Mouse (Mus musculus) spleen, postnatal 4 days (tissue): Measurements from ENCODE around the gene Psenen.

Source experiments
- DNase-seq, 2 experiments: peaks; one replicate each; pipeline ENCODE4 v3.0.0; 2022; ENCODE audit warnings: low spot score in 2 of 2

The Psenen gene

GRCm38 (mm10) chr7:30588676-30589434 lies 25.4 kb upstream of the Psenen start, which contains the start of gene Kmt2b:
TSS of gene Kmt2b (minus strand) at chr7:30588726.
- DNase-seq, result peak; percentile 95 to 97

- DNase-seq, result peak; percentile 62 to 86
These were observed 24.6 kb upstream of the Psenen start for GRCm38 (mm10) chr7:30587842-30588667.

- DNase-seq, result no peak
These were observed 23.1 kb upstream of the Psenen start for GRCm38 (mm10) chr7:30586455-30587020.

- DNase-seq, result no peak
These were observed 21.7 kb upstream of the Psenen start for GRCm38 (mm10) chr7:30585170-30585569.

- no peak for DNase-seq
These were observed 20.9 kb upstream of the Psenen start for GRCm38 (mm10) chr7:30584339-30584738.

GRCm38 (mm10) chr7:30581547-30581946 lies 18.1 kb upstream of the Psenen start:
- no peak for DNase-seq

- DNase-seq, result no peak
These were observed 16.5 kb upstream of the Psenen start for GRCm38 (mm10) chr7:30579950-30580349.

- DNase-seq, result peak; percentile 75 to 79
These were observed 9.5 kb upstream of the Psenen start for GRCm38 (mm10) chr7:30572969-30573368.

GRCm38 (mm10) chr7:30572389-30572788 lies 9.0 kb upstream of the Psenen start:
- DNase-seq, result no peak

GRCm38 (mm10) chr7:30567555-30567954 lies 4.1 kb upstream of the Psenen start:
- DNase-seq, result no peak

GRCm38 (mm10) chr7:30566033-30566432 lies 2.6 kb upstream of the Psenen start:
- DNase-seq, result no peak

GRCm38 (mm10) chr7:30564970-30565571 lies 1.6 kb upstream of the Psenen start, which contains the start of gene Igflr1:
TSS of gene Igflr1 (plus strand) at chr7:30565427.
- no peak for DNase-seq

- DNase-seq, result no peak
These were observed 466 bp upstream of the Psenen start for GRCm38 (mm10) chr7:30563906-30564280.

GRCm38 (mm10) chr7:30562526-30563116 lies 806 bp downstream of the Psenen start:
- peak in 1 of 2 experiments; percentile 69 for DNase-seq

- DNase-seq, result no peak
These were observed 3.1 kb downstream of the Psenen start for GRCm38 (mm10) chr7:30560296-30560695.

- DNase-seq, result peak; percentile 91 to 93
These were observed 3.9 kb downstream of the Psenen start, which contains the start of gene Lin37 for GRCm38 (mm10) chr7:30559443-30559954. TSS of gene Lin37 (minus strand) at chr7:30559838.

- no peak for DNase-seq
These were observed 4.6 kb downstream of the Psenen start for GRCm38 (mm10) chr7:30558656-30559442.

GRCm38 (mm10) chr7:30557901-30558514 lies 5.4 kb downstream of the Psenen start:
- DNase-seq, result no peak

- DNase-seq, result peak in 1 of 2 experiments; percentile 72
These were observed 6.4 kb downstream of the Psenen start for GRCm38 (mm10) chr7:30556894-30557536.
